Mouse (Mus musculus) heart, embryonic 14.5 days (tissue): ENCODE results near the gene Gm10803. TPM values are rescaled to one million over a fixed set of nuclear protein-coding genes. Genes with fewer than 3 reads are reported as not detected.
"Not testable (repeated sequence)": the region's sequence is repeated elsewhere in the genome, so short reads cannot be mapped to it uniquely, and the experiment has no call there.

Experiments
- ATAC-seq: fragments of 200-750 bp; cut with Nextera tagmentation; 2 replicates; pipeline ENCODE4 v1.8.0; 2017; ENCODE audit warnings: low read depth, moderate TSS enrichment; ENCODE audit not compliant: insufficient number of reproducible peaks, insufficient read depth, low FRiP score
- H3K27ac ChIP-seq, 2 experiments: fragments of 200-500 bp in 1 of 2; fragments of 300-500 bp in 1 of 2; sonication (generic) in 1 of 2; replicated peaks in 1 of 2; 2 replicates each; pipeline ENCODE4 v1.5.1; 2012 to 2014; ENCODE audit warnings: low read depth in 2 of 2, low read length in 2 of 2, control low read depth in 1 of 2, mild to moderate bottlenecking in 1 of 2, mixed read lengths in 1 of 2; ENCODE audit not compliant: control insufficient read depth in 1 of 2, insufficient read depth in 1 of 2
- H3K27me3 ChIP-seq: fragments of 300-500 bp; sonication (generic); 2 replicates; pipeline ENCODE4 v1.6.1; 2014; ENCODE audit warnings: mild to moderate bottlenecking, low read length, control low read depth; ENCODE audit not compliant: control insufficient read depth, insufficient read depth
- H3K36me3 ChIP-seq: fragments of 300-500 bp; sonication (generic); 2 replicates; pipeline ENCODE4 v1.6.1; 2014; ENCODE audit warnings: mild to moderate bottlenecking, control low read depth, low read length, mixed read lengths; ENCODE audit not compliant: control insufficient read depth, insufficient read depth
- H3K4me1 ChIP-seq, 2 experiments: fragments of 200-500 bp in 1 of 2; fragments of 300-500 bp in 1 of 2; sonication (generic) in 1 of 2; 2 replicates each; pipeline ENCODE4 v1.6.1; 2012 to 2014; ENCODE audit warnings: low read length in 2 of 2, control low read depth in 1 of 2, mixed read lengths in 1 of 2; ENCODE audit not compliant: control insufficient read depth in 2 of 2, insufficient read depth in 2 of 2
- H3K4me2 ChIP-seq: fragments of 300-500 bp; sonication (generic); 2 replicates; pipeline ENCODE4 v1.6.1; 2014; ENCODE audit warnings: mild to moderate bottlenecking, low read length
- H3K4me3 ChIP-seq, 2 experiments: fragments of 200-500 bp in 1 of 2; fragments of 300-500 bp in 1 of 2; sonication (generic) in 1 of 2; 2 replicates each; pipeline ENCODE4 v1.5.1; 2012 to 2014; ENCODE audit warnings: low read length in 2 of 2, mild to moderate bottlenecking in 2 of 2, control low read depth in 1 of 2, low read depth in 1 of 2, moderate library complexity in 1 of 2; ENCODE audit not compliant: control insufficient read depth in 1 of 2, insufficient read depth in 1 of 2
- H3K9ac ChIP-seq: fragments of 300-500 bp; sonication (generic); 2 replicates; pipeline ENCODE4 v1.6.1; 2014; ENCODE audit warnings: mild to moderate bottlenecking, low read length
- H3K9me3 ChIP-seq: fragments of 300-500 bp; sonication (generic); 2 replicates; pipeline ENCODE4 v1.6.1; 2016; ENCODE audit warnings: low read length, control low read depth; ENCODE audit not compliant: control insufficient read depth
- WGBS: fragments of 180-500 bp; shearing (Covaris S2); extraction: QIAGEN DNeasy Blood & Tissue Kit; methylation state at CpG from one replicate; pipeline ENCODE4 v1.1.7; 2014; 5-methylcytosine and 5-hydroxymethylcytosine counted together
- polyA plus RNA-seq: library from polyadenylated mRNA; unstranded; fragments of >200 nt; fragmentation: Nextera tagmentation; extraction: Ambion mirVana; gene quantifications from 2 replicates; pipeline ENCODE4 v1.2.1, GENCODE M21; 2014

The Gm10803 gene
- not detected in 2 replicates for polyA plus RNA-seq

DNA sequence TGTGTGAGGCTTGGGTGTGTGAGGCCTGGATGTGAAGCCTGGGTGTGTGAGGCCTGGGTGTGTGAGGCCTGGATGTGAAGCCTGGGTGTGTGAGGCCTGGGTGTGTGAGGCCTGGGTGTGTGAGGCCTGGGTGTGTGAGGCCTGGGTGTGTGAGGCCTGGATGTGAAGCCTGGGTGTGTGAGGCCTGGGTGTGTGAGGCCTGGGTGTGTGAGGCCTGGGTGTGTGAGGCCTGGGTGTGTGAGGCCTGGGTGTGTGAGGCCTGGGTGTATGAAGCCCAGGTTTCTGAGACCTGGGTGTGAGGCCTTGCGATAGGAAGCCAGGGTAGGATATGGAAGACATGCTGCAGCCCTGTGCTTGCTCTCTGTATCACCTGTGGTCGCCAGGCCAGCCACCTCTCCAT, at the start of gene Gm10803:
TSS of gene Gm10803 (plus strand) at position 301 of the 400 bp plus-strand sequence.
- not testable (repeated sequence) for H3K36me3 ChIP-seq, H3K27me3 ChIP-seq, H3K4me2 ChIP-seq, H3K27ac ChIP-seq, H3K9ac ChIP-seq, H3K4me3 ChIP-seq, H3K9me3 ChIP-seq, H3K4me1 ChIP-seq, ATAC-seq
- WGBS = 69% methylated on average over 2 of the region's 2 CpGs

DNA sequence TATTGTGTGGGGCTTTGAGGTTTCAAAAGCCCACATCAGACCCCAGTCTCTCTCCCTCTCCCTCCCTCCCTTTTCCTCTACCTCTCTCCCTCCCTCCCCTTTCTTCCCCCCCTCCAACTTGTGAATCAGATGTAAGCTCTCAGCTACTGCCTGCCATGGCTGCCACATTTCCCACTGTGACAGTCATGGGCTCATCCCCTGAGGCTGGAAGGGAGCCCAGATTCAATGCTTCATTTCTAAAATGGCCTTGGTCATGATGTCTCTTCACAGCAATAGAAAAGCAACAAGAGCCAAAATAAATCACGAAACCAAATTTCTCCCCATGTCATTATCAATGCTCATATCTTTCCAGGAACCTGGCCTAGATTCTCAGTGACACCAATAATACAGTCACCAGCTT, 49.5 kb upstream of the Gm10803 start:
- H3K4me2 ChIP-seq = no peak overlapping the region
- no peak for ATAC-seq
- H3K27ac ChIP-seq = no peak overlapping the region
- H3K9ac ChIP-seq = no peak overlapping the region
- WGBS = 90% methylated on average over 1 of the region's 1 CpGs
- no peaks in the 10 kb centered on the region for H3K36me3 ChIP-seq
- no peak overlapping the region for H3K4me3 ChIP-seq
- H3K27me3 ChIP-seq = no peaks in the 10 kb centered on the region
- H3K9me3 ChIP-seq = no peaks in the 10 kb centered on the region
- H3K4me1 ChIP-seq = peaks cover 0 to 2% of the 10 kb centered on the region in 2 experiments; a peak in 1 of 4 replicates

DNA sequence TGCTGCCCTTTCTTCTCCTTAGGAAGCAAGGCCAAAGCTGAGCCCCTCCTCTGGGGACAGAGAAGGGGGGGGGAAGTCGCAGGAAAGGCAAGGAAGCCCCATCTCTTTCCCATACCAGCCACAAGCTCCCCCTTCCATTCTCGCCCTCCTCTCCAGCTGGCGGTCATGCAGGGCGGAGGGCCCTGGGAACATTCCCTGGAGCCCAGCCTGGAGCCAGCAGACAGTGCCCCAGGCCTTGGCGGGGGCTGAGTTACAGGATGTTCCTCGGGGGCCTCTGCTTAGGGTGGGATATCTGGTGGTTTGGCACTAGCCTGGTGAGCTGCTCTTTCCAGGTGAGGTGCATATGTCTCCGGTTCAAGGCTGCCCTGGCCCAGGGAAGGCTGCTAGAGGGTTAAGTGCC, 48.2 kb upstream of the Gm10803 start:
- Histone ChIP-seq H3K27me3 (no peaks in the 10 kb centered on the region), H3K9ac (no peak overlapping the region), H3K27ac (no peak overlapping the region), H3K4me3 (no peak overlapping the region), H3K9me3 (no peaks in the 10 kb centered on the region), H3K36me3 (no peaks in the 10 kb centered on the region), H3K4me1 (peaks cover 0 to 2% of the 10 kb centered on the region in 2 experiments; a peak in 1 of 4 replicates), H3K4me2 (no peak overlapping the region)
- WGBS = 43% methylated on average over 7 of the region's 7 CpGs
- no peak for ATAC-seq

DNA sequence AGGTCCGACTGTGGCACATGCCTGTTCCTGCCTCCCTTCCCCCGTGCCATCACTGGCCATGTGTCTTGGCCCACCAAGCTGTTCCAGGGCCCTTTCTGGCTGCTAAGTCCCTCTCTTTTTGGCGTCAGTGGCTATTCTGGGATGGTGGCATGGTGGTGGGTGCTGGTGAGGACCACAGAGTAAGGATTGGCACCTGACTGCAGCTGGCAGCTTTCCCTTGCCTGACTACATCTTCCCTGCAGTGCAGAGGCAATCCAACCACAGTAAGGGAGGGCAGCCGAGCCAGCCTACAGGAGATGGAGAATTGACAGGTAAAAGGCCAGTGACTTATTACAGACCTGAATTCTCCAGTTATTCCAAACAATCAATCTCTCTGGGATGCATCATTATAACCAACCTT, 45.1 kb upstream of the Gm10803 start:
- no peak for ATAC-seq
- H3K4me3 ChIP-seq = no peak overlapping the region
- no peak overlapping the region for H3K4me2 ChIP-seq
- H3K27ac ChIP-seq = no peak overlapping the region
- no peaks in the 10 kb centered on the region for H3K36me3 ChIP-seq
- H3K4me1 ChIP-seq = peaks cover 0 to 2% of the 10 kb centered on the region in 2 experiments; a peak in 1 of 4 replicates
- WGBS = 78% methylated on average over 4 of the region's 4 CpGs
- no peaks in the 10 kb centered on the region for H3K9me3 ChIP-seq
- H3K27me3 ChIP-seq = 0 out of 2 replicates have a peak, but pooled peaks cover 2% of the 10 kb centered on the region
- H3K9ac ChIP-seq = no peak overlapping the region

DNA sequence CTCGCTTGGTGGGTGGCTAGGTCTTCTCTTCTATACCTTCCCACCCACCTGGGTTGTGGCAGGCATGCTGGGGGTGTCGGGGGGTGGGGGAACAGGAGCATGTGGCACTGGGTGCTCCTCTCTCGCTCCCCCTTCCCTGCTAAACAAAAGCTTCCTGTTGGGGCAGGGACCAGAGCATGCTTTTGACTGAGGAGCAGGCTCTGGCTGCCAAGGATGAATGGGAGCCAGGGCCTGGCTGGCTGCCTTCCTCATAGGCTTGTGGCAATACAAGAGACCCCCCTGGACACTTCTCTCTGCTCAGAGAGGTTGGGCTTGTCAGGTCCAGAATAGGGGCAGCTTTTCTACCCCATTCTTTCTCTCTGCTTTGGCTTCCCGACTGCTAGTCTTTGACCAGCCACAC, 39.3 kb upstream of the Gm10803 start:
- no peak for ATAC-seq
- H3K4me3 ChIP-seq = no peak overlapping the region
- WGBS = 65% methylated on average over 4 of the region's 4 CpGs
- no peak overlapping the region for H3K9ac ChIP-seq
- H3K4me2 ChIP-seq = no peak overlapping the region
- H3K9me3 ChIP-seq = no peaks in the 10 kb centered on the region
- H3K4me1 ChIP-seq = peaks cover 3 to 7% of the 10 kb centered on the region in 2 experiments; a peak in 2 of 4 replicates
- H3K27ac ChIP-seq = no peak overlapping the region
- 0 out of 2 replicates have a peak, but pooled peaks cover 4% of the 10 kb centered on the region for H3K27me3 ChIP-seq
- no peaks in the 10 kb centered on the region for H3K36me3 ChIP-seq

DNA sequence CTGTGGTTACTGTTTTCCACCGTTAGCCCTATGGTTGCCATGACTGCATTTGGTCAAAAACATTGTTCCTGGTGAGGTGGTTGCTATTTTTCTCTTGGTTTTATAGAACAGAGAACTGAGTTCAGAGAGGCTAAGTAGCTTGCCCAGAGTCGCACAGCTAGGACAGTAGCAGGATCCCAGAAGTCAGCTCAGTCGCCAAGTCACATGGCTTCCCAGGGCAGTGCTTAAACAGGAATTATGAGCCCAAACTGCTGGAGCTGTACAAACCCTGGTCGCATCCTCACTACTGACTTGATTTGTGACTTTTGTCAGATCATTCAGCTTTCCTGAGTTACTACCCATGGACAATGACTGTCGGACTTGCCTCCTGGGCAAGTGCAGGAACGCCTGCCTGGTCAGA, 38.8 kb upstream of the Gm10803 start:
- 73% methylated on average over 6 of the region's 6 CpGs for WGBS
- Histone ChIP-seq H3K27me3 (0 out of 2 replicates have a peak, but pooled peaks cover 4% of the 10 kb centered on the region), H3K9ac (no peak overlapping the region), H3K36me3 (no peaks in the 10 kb centered on the region), H3K4me1 (peaks cover 3 to 7% of the 10 kb centered on the region in 2 experiments; a peak in 2 of 4 replicates), H3K27ac (no peak overlapping the region), H3K4me3 (no peak overlapping the region), H3K4me2 (peak overlapping the region; percentile 45; the same call in 1 of the 2 replicates), H3K9me3 (no peaks in the 10 kb centered on the region)
- no peak for ATAC-seq

DNA sequence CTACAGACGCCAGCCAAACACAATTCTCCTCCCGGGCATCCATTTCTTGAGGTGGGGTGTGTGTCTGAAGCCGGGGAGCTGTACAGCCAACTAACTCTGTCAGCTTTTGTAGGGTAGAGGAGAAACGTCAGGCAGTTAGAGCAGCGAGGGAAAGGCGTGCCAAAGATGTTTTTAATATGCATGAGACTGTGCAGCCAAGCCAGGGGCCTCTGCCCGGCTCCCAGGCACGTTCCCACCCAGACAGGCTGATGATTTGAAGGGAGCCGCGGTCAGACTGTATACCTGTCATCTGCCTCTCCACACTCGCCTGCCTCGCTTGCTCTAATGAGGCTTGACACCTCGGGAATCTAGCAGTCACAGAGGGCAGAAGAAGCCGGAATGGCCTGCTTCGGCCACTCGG, 38.4 kb upstream of the Gm10803 start:
- Histone ChIP-seq H3K4me3 (no peak overlapping the region), H3K4me2 (peak overlapping the region; percentile 45), H3K36me3 (no peaks in the 10 kb centered on the region), H3K27me3 (0 out of 2 replicates have a peak, but pooled peaks cover 4% of the 10 kb centered on the region), H3K9ac (no peak overlapping the region), H3K4me1 (peaks cover 3 to 7% of the 10 kb centered on the region in 2 experiments; a peak in 2 of 4 replicates), H3K27ac (no peak overlapping the region), H3K9me3 (no peaks in the 10 kb centered on the region)
- 25% methylated on average over 16 of the region's 16 CpGs for WGBS
- ATAC-seq = no peak
